Mouse (Mus musculus) CH12.LX (cell line): ENCODE results near the gene Pak2. TPM values are rescaled to one million over a fixed set of nuclear protein-coding genes. Genes with fewer than 3 reads are reported as not detected.

Experiments
- DNase-seq: peaks from one replicate; pipeline ENCODE4 v3.0.0-alpha.2; 2013; ENCODE audit errors: extremely low read depth
- H3K27ac ChIP-seq: 2 replicates; pipeline ENCODE4 v1.5.1; 2012; ENCODE audit warnings: low read depth, mild to moderate bottlenecking, control low read depth, moderate library complexity; ENCODE audit not compliant: insufficient read depth
- H3K27me3 ChIP-seq: replicated peaks from 2 replicates; pipeline ENCODE3; 2012; ENCODE audit warnings: inconsistent platforms
- H3K36me3 ChIP-seq, 2 experiments: replicated peaks in 1 of 2; 2 replicates each; pipeline versions ENCODE3 to v1.6.1; 2012; ENCODE audit warnings: inconsistent platforms in 1 of 2, low read length in 1 of 2, mild to moderate bottlenecking in 1 of 2, mixed read lengths in 1 of 2, moderate library complexity in 1 of 2; ENCODE audit not compliant: control insufficient read depth in 1 of 2, insufficient read depth in 1 of 2
- H3K4me1 ChIP-seq, 2 experiments: 2 replicates each; pipeline ENCODE4 v1.6.1; 2012; ENCODE audit warnings: inconsistent platforms in 1 of 2, moderate library complexity in 1 of 2; ENCODE audit not compliant: insufficient read depth in 2 of 2, control insufficient read depth in 1 of 2
- H3K4me2 ChIP-seq: 2 replicates; pipeline ENCODE4 v1.6.1; 2012; ENCODE audit warnings: low read depth, mild to moderate bottlenecking, control low read depth; ENCODE audit not compliant: poor library complexity, insufficient read depth, severe bottlenecking
- H3K4me3 ChIP-seq, 3 experiments: fragments of 150-350 bp in 1 of 3; sonication (generic) in 1 of 3; replicated peaks in 1 of 3; 2 replicates each; pipeline versions ENCODE3 to v1.5.1; 2011 to 2012; ENCODE audit warnings: low read depth in 2 of 3, low read length in 2 of 3, mild to moderate bottlenecking in 2 of 3, moderate library complexity in 2 of 3, control low read depth in 1 of 3, improper control_type of control experiment in 1 of 3, inconsistent platforms in 1 of 3, mixed read lengths in 1 of 3; ENCODE audit not compliant: poor library complexity in 1 of 3
- H3K79me2 ChIP-seq: replicated peaks from 2 replicates; pipeline ENCODE4 v1.6.1; 2012; ENCODE audit warnings: mild to moderate bottlenecking, moderate library complexity; ENCODE audit not compliant: control insufficient read depth, poor library complexity, insufficient read depth, severe bottlenecking; ENCODE audit errors: extremely low read depth
- H3K9ac ChIP-seq: 2 replicates; pipeline ENCODE4 v1.6.1; 2012; ENCODE audit warnings: low read depth, mild to moderate bottlenecking, control low read depth, moderate library complexity; ENCODE audit not compliant: insufficient read depth
- H3K9me3 ChIP-seq: replicated peaks from 2 replicates; pipeline ENCODE3; 2012; ENCODE audit warnings: low read length, inconsistent platforms, mixed read lengths
- BHLHE40 ChIP-seq: IDR thresholded peaks from 2 replicates; pipeline ENCODE4 v1.6.1; 2011; ENCODE audit warnings: mild to moderate bottlenecking, low read depth, low read length, improper control_type of control experiment
- CHD2 ChIP-seq: IDR thresholded peaks from 2 replicates; pipeline ENCODE4 v1.6.1; 2011; ENCODE audit warnings: low read length, improper control_type of control experiment
- CTCF ChIP-seq, 2 experiments: IDR thresholded peaks in 1 of 2; conservative IDR thresholded peaks in 1 of 2; 2 replicates each; pipeline ENCODE4 v1.5.1; 2011 to 2012; ENCODE audit warnings: low read depth in 2 of 2, low read length in 2 of 2, improper control_type of control experiment in 1 of 2, inconsistent platforms in 1 of 2, mild to moderate bottlenecking in 1 of 2, moderate library complexity in 1 of 2
- ELF1 ChIP-seq: IDR thresholded peaks from 2 replicates; pipeline ENCODE4 v1.6.1; 2014; ENCODE audit warnings: low read depth, mild to moderate bottlenecking, inconsistent platforms, low read length, improper control_type of control experiment
- EP300 ChIP-seq: IDR thresholded peaks from 2 replicates; pipeline ENCODE4 v1.6.1; 2011; ENCODE audit warnings: low read length, improper control_type of control experiment
- ETS1 ChIP-seq: conservative IDR thresholded peaks from 2 replicates; pipeline ENCODE4 v1.6.1; 2012; ENCODE audit warnings: low read depth, mild to moderate bottlenecking, inconsistent platforms, low read length, improper control_type of control experiment, moderate library complexity
- JUN ChIP-seq: IDR thresholded peaks from 2 replicates; pipeline ENCODE4 v1.6.1; 2011; ENCODE audit warnings: low read depth, mild to moderate bottlenecking, low read length, improper control_type of control experiment, moderate library complexity; ENCODE audit not compliant: insufficient read depth
- MAFK ChIP-seq: IDR thresholded peaks from 2 replicates; pipeline ENCODE4 v1.6.1; 2011; ENCODE audit warnings: low read length, improper control_type of control experiment; ENCODE audit not compliant: insufficient replicate concordance
- MAX ChIP-seq: IDR thresholded peaks from 2 replicates; pipeline ENCODE4 v1.6.1; 2011; ENCODE audit warnings: low read length, improper control_type of control experiment
- MAZ ChIP-seq: IDR thresholded peaks from 2 replicates; pipeline ENCODE4 v1.6.1; 2012; ENCODE audit warnings: low read depth, mild to moderate bottlenecking, inconsistent platforms, low read length, improper control_type of control experiment, moderate library complexity
- MEF2A ChIP-seq: IDR thresholded peaks from 2 replicates; pipeline ENCODE4 v1.6.1; 2014; ENCODE audit warnings: low read depth, mild to moderate bottlenecking, inconsistent platforms, low read length, improper control_type of control experiment, borderline replicate concordance
- MYC ChIP-seq: IDR thresholded peaks from 2 replicates; pipeline ENCODE4 v1.6.1; 2011; ENCODE audit warnings: low read depth, mild to moderate bottlenecking, improper control_type of control experiment, low read length
- NELFE ChIP-seq: IDR thresholded peaks from 2 replicates; pipeline ENCODE4 v1.6.1; 2011; ENCODE audit warnings: low read depth, low read length, improper control_type of control experiment
- POLR2A ChIP-seq: IDR thresholded peaks from 2 replicates; pipeline ENCODE4 v1.6.1; 2011; ENCODE audit warnings: low read depth, mild to moderate bottlenecking, improper control_type of control experiment, low read length
- POLR2AphosphoS2 ChIP-seq: IDR thresholded peaks from 2 replicates; pipeline ENCODE4 v1.6.1; 2011; ENCODE audit warnings: low read depth, low read length, improper control_type of control experiment
- RAD21 ChIP-seq: IDR thresholded peaks from 2 replicates; pipeline ENCODE4 v1.6.1; 2011; ENCODE audit warnings: low read depth, mild to moderate bottlenecking, low read length, improper control_type of control experiment, moderate library complexity
- SIN3A ChIP-seq: IDR thresholded peaks from 2 replicates; pipeline ENCODE4 v1.6.1; 2012; ENCODE audit warnings: low read length, improper control_type of control experiment, inconsistent platforms
- UBTF ChIP-seq: IDR thresholded peaks from 2 replicates; pipeline ENCODE4 v1.6.1; 2012; ENCODE audit warnings: low read depth, mild to moderate bottlenecking, inconsistent platforms, low read length, improper control_type of control experiment, moderate library complexity
- USF1 ChIP-seq: IDR thresholded peaks from 2 replicates; pipeline ENCODE4 v1.6.1; 2014; ENCODE audit warnings: low read depth, mild to moderate bottlenecking, inconsistent platforms, low read length, improper control_type of control experiment
- USF2 ChIP-seq: conservative IDR thresholded peaks from 2 replicates; pipeline ENCODE4 v1.6.1; 2011; ENCODE audit warnings: low read depth, low read length, improper control_type of control experiment
- ZC3H11A ChIP-seq: IDR thresholded peaks from 2 replicates; pipeline ENCODE4 v1.6.1; 2012; ENCODE audit warnings: low read depth, mild to moderate bottlenecking, inconsistent platforms, low read length, improper control_type of control experiment
- ZMIZ1 ChIP-seq: IDR thresholded peaks from 2 replicates; pipeline ENCODE4 v1.6.1; 2012; ENCODE audit warnings: low read depth, mild to moderate bottlenecking, inconsistent platforms, low read length, improper control_type of control experiment
- ZNF384 ChIP-seq: IDR thresholded peaks from 2 replicates; pipeline ENCODE4 v1.6.1; 2012; ENCODE audit warnings: low read depth, low read length, improper control_type of control experiment, inconsistent platforms
- dilution Hi-C: fragments of 300-500 bp; cut with MboI; formaldehyde crosslinking; loops from 2 replicates; pipeline ENCODE4 v1.14.3; 2020; ENCODE audit warnings: low sequenced_read_pairs; ENCODE audit not compliant: extremely low pct_unique_long_range_greater_than_20kb, extremely low pct_ligation_motif_present
- in situ Hi-C: fragments of 300-500 bp; cut with MboI; formaldehyde crosslinking; loops from 3 replicates; pipeline ENCODE4 v1.14.3; 2019; ENCODE audit warnings: low sequenced_read_pairs, low pct_ligation_motif_present, low pct_unique_long_range_greater_than_20kb, mixed read lengths
- polyA plus RNA-seq: library from polyadenylated mRNA; unstranded; fragments of >175 nt; gene quantifications from 2 replicates; pipeline ENCODE4 v1.2.1, GENCODE M21; 2012; ENCODE audit warnings: low read depth; ENCODE audit not compliant: insufficient read length
- total RNA-seq, 2 experiments: library from RNA; depleted of rRNA; stranded (reverse); fragments of 300-350 nt in 1 of 2; fragments of >200 nt in 1 of 2; gene quantifications; 2 replicates each; pipeline ENCODE4 v1.2.3; 2012 to 2014

Pak2 gene
- total and polyA plus RNA-seq, 3 experiments, result 37.2 to 79.7 (median 73.1) TPM

DNA sequence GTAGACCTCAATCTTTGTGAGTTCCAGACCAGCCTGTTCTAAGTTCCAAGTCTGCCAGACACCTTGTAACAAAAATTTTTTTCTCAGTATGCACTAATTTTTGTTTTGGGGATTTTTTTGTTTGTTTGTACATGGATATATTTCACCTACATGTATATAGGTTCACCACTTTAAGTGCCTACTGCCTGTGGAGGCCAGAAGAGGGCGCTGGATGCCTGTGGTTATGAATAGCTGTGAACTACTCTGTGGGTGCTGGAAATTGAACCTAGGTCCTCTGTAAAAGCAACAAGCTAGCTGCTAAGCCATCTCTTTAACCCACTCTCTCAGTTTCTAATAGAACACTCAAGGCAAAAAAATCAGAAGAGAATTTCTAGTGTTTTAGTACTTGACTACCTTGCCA is 87.1 kb downstream of the Pak2 start:
- no peak overlapping the region for H3K9ac ChIP-seq
- H3K4me1 ChIP-seq, result no peaks in the 10 kb centered on the region
- DNase-seq, result peak; percentile 26
- H3K9me3 ChIP-seq, result no peaks in the 10 kb centered on the region
- H3K36me3 ChIP-seq, result peaks cover 27 to 74% of the 10 kb centered on the region in 2 experiments
- no peaks in the 10 kb centered on the region for H3K27me3 ChIP-seq
- dilution Hi-C loops (no loop called here), in situ Hi-C loops (no loop called here)
- no peak overlapping the region for H3K4me3 ChIP-seq
- H3K27ac ChIP-seq, result no peak overlapping the region
- TF ChIP-seq NELFE (no peak), RAD21 (peak; percentile 24), ZMIZ1 (no peak), CTCF (conservative IDR thresholded peaks at IDR 0.05 in 1 of 2, IDR thresholded peaks at IDR 0.05 in 1 of 2; ENCODE audit: low read depth in 2 of 2, low read length in 2 of 2) (peak in 1 of 2 experiments; percentile 49; a peak in 2 of 4 replicates)
- H3K79me2 ChIP-seq, result peaks cover 25% of the 10 kb centered on the region
- no peak overlapping the region for H3K4me2 ChIP-seq

GRCm38 (mm10) chr16:31980946-31981345 is 98.2 kb downstream of the Pak2 start:
- TF ChIP-seq CTCF (conservative IDR thresholded peaks at IDR 0.05 in 1 of 2, IDR thresholded peaks at IDR 0.05 in 1 of 2; ENCODE audit: low read depth in 2 of 2, low read length in 2 of 2), result peak in 1 of 2 experiments; percentile 35; a peak in 2 of 4 replicates
- no peak for TF ChIP-seq POLR2AphosphoS2
- no peak for TF ChIP-seq CHD2
- no peak for TF ChIP-seq JUN
- TF ChIP-seq POLR2A, result no peak
- no peak for TF ChIP-seq ELF1
- no peak for TF ChIP-seq MAZ
- no peak overlapping the region for H3K9ac ChIP-seq
- no peak overlapping the region for H3K27ac ChIP-seq
- H3K27me3 ChIP-seq, result no peaks in the 10 kb centered on the region
- peaks cover 5% of the 10 kb centered on the region for H3K79me2 ChIP-seq
- DNase-seq, result no peak
- dilution Hi-C loops (no loop called here), in situ Hi-C loops (no loop called here)
- no peak overlapping the region for H3K4me2 ChIP-seq
- no peaks in the 10 kb centered on the region for H3K4me1 ChIP-seq
- H3K9me3 ChIP-seq, result no peaks in the 10 kb centered on the region
- H3K4me3 ChIP-seq, result no peak overlapping the region
- H3K36me3 ChIP-seq, result peaks cover 26 to 75% of the 10 kb centered on the region in 2 experiments

DNA sequence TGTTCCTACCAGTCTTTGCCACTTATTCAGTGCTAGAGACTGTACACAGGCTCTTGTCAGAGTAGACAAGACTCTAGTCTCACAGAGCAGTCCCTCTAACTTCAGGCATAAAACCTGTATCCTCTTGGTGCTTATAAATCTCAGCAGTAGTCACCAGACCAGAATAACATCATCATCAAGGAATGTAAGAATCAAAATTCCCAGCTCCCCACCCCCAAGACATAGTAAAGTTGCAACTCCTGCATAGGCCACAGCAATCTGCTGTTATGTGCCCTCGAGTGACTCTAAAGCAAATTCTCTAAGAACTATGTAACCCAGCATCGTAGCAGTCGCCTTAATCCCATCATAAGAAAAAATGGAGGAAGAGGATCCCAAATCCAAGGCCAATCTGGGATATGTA is 99.6 kb downstream of the Pak2 start:
- no peaks in the 10 kb centered on the region for H3K9me3 ChIP-seq
- H3K4me3 ChIP-seq, result no peak overlapping the region
- 0 out of 2 replicates have a peak, but pooled peaks cover 3% of the 10 kb centered on the region for H3K79me2 ChIP-seq
- no peak overlapping the region for H3K27ac ChIP-seq
- dilution Hi-C loops, result no loop called here
- in situ Hi-C loops, result no loop called here
- no peaks in the 10 kb centered on the region for H3K27me3 ChIP-seq
- H3K36me3 ChIP-seq, result peaks cover 22 to 75% of the 10 kb centered on the region in 2 experiments
- TF ChIP-seq POLR2AphosphoS2, result no peak
- TF ChIP-seq MAFK, result no peak
- no peak for TF ChIP-seq ETS1
- no peak for TF ChIP-seq MAZ
- TF ChIP-seq USF2, result no peak
- TF ChIP-seq MEF2A, result no peak
- no peak for TF ChIP-seq MAX
- TF ChIP-seq MYC, result no peak
- no peak for TF ChIP-seq ZNF384
- no peak for TF ChIP-seq ZC3H11A
- TF ChIP-seq UBTF, result no peak
- no peak for TF ChIP-seq USF1
- no peak for TF ChIP-seq SIN3A
- TF ChIP-seq BHLHE40, result no peak
- TF ChIP-seq NELFE, result no peak
- TF ChIP-seq EP300, result no peak
- no peak overlapping the region for H3K9ac ChIP-seq
- no peaks in the 10 kb centered on the region for H3K4me1 ChIP-seq
- H3K4me2 ChIP-seq, result no peak overlapping the region
- no peak for DNase-seq
